Mouse (Mus musculus) liver, embryonic 15.5 days (tissue): ENCODE measurements around the gene Rgs12. TPM values are rescaled to one million over a fixed set of nuclear protein-coding genes. Genes with fewer than 3 reads are reported as not detected.

ENCODE experiments used
- ATAC-seq: fragments of 200-750 bp; cut with Nextera tagmentation; 2 replicates; pipeline ENCODE4 v1.8.0; 2017; ENCODE audit warnings: moderate number of reproducible peaks, mild to moderate bottlenecking, moderate library complexity; ENCODE audit not compliant: insufficient read depth
- H3K27ac ChIP-seq: fragments of 300-500 bp; sonication (generic); replicated peaks from 2 replicates; pipeline ENCODE4 v1.5.1; 2015; ENCODE audit warnings: mild to moderate bottlenecking, inconsistent platforms
- H3K27me3 ChIP-seq: fragments of 300-500 bp; sonication (generic); 2 replicates; pipeline ENCODE4 v1.6.1; 2015; ENCODE audit warnings: mild to moderate bottlenecking, inconsistent platforms
- H3K36me3 ChIP-seq: fragments of 300-500 bp; sonication (generic); replicated peaks from 2 replicates; pipeline ENCODE4 v1.6.1; 2015; ENCODE audit warnings: moderate library complexity, mild to moderate bottlenecking, inconsistent platforms
- H3K4me1 ChIP-seq: fragments of 300-500 bp; sonication (generic); replicated peaks from 2 replicates; pipeline ENCODE4 v1.6.1; 2015; ENCODE audit warnings: inconsistent platforms
- H3K4me2 ChIP-seq: fragments of 300-500 bp; sonication (generic); 2 replicates; pipeline ENCODE4 v1.6.1; 2015; ENCODE audit warnings: moderate library complexity, mild to moderate bottlenecking, inconsistent platforms
- H3K4me3 ChIP-seq: fragments of 300-500 bp; sonication (generic); replicated peaks from 2 replicates; pipeline ENCODE4 v1.5.1; 2015; ENCODE audit warnings: mild to moderate bottlenecking, inconsistent platforms
- H3K9ac ChIP-seq: fragments of 300-500 bp; sonication (generic); 2 replicates; pipeline ENCODE4 v1.6.1; 2015; ENCODE audit warnings: moderate library complexity, mild to moderate bottlenecking, inconsistent platforms
- H3K9me3 ChIP-seq: fragments of 300-500 bp; sonication (generic); replicated peaks from 2 replicates; pipeline ENCODE4 v1.6.1; 2016; ENCODE audit warnings: inconsistent platforms
- WGBS: fragments of 180-500 bp; shearing (Covaris S2); methylation state at CpG from one replicate; pipeline ENCODE4 v1.1.7; 2015; ENCODE audit warnings: mixed read lengths; ENCODE audit not compliant: insufficient replicate concordance; 5-methylcytosine and 5-hydroxymethylcytosine counted together
- polyA plus RNA-seq: library from polyadenylated mRNA; unstranded; fragments of >200 nt; fragmentation: Nextera tagmentation; extraction: Ambion mirVana; gene quantifications from 2 replicates; pipeline ENCODE4 v1.2.1, GENCODE M21; 2015

Gene Rgs12
- polyA plus RNA-seq, 1 experiment from 2014 or later: 17.0 TPM

DNA sequence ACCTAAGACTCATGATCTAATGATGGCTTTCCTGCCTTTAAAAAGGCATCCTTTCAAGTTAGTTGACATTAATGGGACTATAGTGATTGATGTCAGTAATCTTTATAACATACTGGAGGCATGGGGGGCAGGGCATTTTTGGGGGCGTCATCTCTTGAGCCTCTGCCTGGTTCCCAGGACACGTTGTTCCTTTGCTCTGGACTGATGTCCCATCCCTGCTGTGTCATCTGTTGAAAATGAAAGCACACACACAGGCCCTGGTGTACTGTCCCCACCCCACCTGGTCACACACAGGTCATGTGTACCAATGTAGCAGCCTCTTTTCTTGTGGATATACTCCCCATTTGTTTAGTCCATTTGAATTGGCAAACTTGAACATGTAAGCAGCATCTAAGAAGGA is 57.4 kb downstream of the Rgs12 start:
- Histone ChIP-seq H3K9ac (no peak overlapping the region), H3K9me3 (no peaks in the 10 kb centered on the region), H3K27ac (no peak overlapping the region), H3K36me3 (peaks cover 32% of the 10 kb centered on the region), H3K27me3 (no peaks in the 10 kb centered on the region), H3K4me3 (no peak overlapping the region), H3K4me2 (no peak overlapping the region), H3K4me1 (peaks cover 39% of the 10 kb centered on the region)
- ATAC-seq: no peak
- WGBS: 77% methylated on average over 2 of the region's 2 CpGs

DNA sequence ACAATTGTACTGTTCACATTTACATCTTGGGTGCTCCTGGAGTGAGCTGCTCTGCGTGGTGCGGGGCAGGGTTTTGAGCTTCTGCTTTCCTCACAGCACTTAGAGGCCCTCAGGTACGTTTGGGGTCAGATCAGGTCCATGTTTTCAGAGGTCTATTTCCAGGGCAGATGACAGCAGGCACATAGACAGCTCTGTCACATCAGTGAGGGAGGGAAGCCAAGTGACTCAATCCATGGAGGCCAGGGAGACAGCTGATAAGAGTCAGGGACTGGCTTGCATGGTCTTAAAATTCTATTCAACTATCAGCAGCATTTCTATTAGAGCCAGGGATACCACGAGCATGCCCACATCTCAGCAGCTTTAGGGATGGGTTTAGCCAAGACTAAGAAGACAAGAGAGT is 59.9 kb downstream of the Rgs12 start:
- Histone ChIP-seq H3K27ac (no peak overlapping the region), H3K36me3 (peaks cover 41% of the 10 kb centered on the region), H3K4me1 (peaks cover 36% of the 10 kb centered on the region), H3K27me3 (no peaks in the 10 kb centered on the region), H3K4me2 (no peak overlapping the region), H3K9ac (no peak overlapping the region), H3K9me3 (no peaks in the 10 kb centered on the region), H3K4me3 (no peak overlapping the region)
- 71% methylated on average over 4 of the region's 4 CpGs for WGBS
- ATAC-seq: no peak

DNA sequence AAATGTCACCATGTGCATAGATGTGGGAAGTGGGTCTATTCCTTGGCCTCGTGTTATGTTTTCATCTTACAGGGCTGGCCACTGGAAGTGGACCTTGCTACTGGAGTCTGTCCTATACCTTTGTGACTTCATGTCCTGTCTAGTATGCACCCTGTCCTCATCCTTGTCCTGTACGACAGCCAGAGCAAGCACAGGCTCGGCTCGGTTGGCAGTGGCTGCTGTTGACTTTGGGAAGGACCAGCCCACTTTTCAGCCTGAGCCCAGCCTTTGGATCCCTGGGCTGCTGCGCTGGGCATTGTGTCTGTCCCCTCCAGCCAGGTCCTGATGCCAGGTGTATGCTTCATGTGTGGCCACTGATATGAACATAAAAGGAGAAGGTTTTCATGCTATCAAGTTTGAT is 61.4 kb downstream of the Rgs12 start:
- H3K36me3 ChIP-seq: peaks cover 35% of the 10 kb centered on the region
- H3K4me3 ChIP-seq: no peak overlapping the region
- no peaks in the 10 kb centered on the region for H3K9me3 ChIP-seq
- no peaks in the 10 kb centered on the region for H3K27me3 ChIP-seq
- no peak overlapping the region for H3K9ac ChIP-seq
- WGBS: 75% methylated on average over 5 of the region's 5 CpGs
- H3K27ac ChIP-seq: no peak overlapping the region
- H3K4me2 ChIP-seq: no peak overlapping the region
- peak; percentile 65 for ATAC-seq
- H3K4me1 ChIP-seq: peaks cover 21% of the 10 kb centered on the region

DNA sequence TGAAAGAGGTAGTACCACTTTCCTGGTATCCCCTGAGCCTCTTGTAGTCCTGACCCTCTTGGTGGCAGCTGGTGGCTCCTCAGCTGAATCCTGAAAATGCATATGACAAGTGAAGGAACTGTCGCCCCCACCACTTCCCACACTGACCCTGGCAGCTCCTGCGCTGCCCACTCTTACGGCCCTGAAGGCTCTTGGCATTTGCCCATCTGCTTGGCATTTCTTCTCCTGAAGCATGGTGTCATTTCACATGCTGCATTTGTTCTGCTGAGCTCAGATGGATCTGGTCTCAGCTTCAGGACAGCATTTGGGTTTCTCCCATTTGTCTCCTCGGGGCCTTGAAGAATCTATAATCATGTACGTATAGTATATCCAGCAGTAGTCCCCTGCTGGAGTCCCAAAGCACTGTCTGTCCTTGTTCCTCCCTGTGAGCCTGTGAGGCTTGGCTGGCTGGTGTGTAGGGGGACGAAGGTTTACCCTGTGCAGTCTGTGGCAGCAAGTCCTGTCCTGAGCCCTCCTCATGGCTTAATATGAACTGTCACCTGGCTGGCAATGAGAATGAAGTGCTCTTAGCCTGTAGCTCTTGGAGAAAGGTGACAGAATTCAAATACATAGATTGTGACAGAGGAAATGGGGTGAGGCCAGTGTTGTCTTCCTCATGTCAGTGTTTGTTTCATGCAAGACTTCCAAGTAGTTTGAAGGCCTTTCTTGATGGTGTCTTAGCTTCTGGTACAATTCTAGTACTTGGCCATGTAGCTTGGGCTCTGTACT is 62.1 kb downstream of the Rgs12 start:
- Histone ChIP-seq H3K36me3 (peaks cover 35% of the 10 kb centered on the region), H3K4me1 (peaks cover 15% of the 10 kb centered on the region; the same call in 1 of the 2 replicates), H3K27ac (no peak overlapping the region), H3K4me2 (no peak overlapping the region), H3K27me3 (no peaks in the 10 kb centered on the region), H3K9me3 (no peaks in the 10 kb centered on the region), H3K9ac (no peak overlapping the region), H3K4me3 (no peak overlapping the region)
- no peak for ATAC-seq
- whole genome bisulfite sequencing: 86% methylated on average over 6 of the region's 6 CpGs

DNA sequence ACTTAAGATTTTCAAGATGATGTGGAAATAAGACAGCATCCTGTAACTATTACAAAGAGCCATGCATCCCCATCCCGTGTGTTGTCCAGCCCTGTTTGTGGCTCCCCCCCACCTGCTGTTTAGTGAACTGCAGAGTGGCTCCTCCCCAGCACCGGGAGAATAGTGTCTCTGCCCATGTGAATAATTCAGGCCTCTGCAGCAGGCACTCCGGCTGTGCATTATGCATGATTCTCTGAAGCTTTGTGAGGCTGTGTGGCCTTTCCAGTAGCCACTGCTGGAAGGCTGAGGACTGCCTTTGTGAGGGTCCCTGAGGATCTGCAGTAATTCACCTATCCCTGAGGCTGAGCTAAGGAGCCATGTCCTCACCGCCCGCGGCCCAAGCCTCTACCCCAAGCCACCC is 64.8 kb downstream of the Rgs12 start:
- ATAC-seq: no peak
- no peak overlapping the region for H3K9ac ChIP-seq
- 81% methylated on average over 6 of the region's 6 CpGs for WGBS
- no peak overlapping the region for H3K4me2 ChIP-seq
- H3K9me3 ChIP-seq: no peaks in the 10 kb centered on the region
- H3K4me3 ChIP-seq: no peak overlapping the region
- H3K27me3 ChIP-seq: no peaks in the 10 kb centered on the region
- H3K27ac ChIP-seq: no peak overlapping the region
- peaks cover 37% of the 10 kb centered on the region for H3K36me3 ChIP-seq
- peaks cover 15% of the 10 kb centered on the region; the same call in 1 of the 2 replicates for H3K4me1 ChIP-seq

DNA sequence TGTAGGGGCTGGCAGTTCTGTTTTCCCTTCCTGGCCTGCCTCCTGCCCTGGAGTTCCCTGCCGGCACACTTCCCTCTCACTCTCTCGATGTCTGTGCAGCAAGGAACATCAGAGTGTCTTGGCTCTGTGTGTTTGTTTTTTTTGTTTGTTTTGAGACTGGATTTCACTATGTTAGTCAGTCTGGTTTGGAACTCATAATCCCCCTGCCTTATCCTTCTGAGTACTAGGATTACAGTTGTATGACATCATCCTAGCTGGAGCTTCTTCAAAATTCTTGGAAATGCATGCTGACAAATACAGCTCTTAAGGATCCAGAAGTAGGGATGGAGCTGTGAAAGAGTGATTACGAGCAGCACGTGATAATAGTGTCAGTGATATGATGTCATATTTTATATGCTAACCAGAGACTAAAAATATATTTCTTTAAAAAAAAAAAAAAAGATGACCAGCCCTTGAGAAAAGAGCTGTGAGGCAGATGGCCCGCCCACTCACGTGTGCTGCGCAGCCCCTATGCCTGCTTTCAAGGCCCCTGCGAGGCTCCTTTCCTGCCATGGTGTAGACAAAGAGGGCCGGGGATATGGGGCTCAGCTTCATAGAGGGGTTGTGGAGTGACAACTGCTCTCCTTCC is 70.5 kb downstream of the Rgs12 start:
- no peak for ATAC-seq
- Histone ChIP-seq H3K36me3 (peaks cover 69% of the 10 kb centered on the region), H3K27ac (no peak overlapping the region), H3K4me3 (no peak overlapping the region), H3K9me3 (no peaks in the 10 kb centered on the region), H3K4me1 (no peaks in the 10 kb centered on the region), H3K4me2 (no peak overlapping the region), H3K27me3 (no peaks in the 10 kb centered on the region), H3K9ac (no peak overlapping the region)
- 75% methylated on average over 9 of the region's 9 CpGs for WGBS

DNA sequence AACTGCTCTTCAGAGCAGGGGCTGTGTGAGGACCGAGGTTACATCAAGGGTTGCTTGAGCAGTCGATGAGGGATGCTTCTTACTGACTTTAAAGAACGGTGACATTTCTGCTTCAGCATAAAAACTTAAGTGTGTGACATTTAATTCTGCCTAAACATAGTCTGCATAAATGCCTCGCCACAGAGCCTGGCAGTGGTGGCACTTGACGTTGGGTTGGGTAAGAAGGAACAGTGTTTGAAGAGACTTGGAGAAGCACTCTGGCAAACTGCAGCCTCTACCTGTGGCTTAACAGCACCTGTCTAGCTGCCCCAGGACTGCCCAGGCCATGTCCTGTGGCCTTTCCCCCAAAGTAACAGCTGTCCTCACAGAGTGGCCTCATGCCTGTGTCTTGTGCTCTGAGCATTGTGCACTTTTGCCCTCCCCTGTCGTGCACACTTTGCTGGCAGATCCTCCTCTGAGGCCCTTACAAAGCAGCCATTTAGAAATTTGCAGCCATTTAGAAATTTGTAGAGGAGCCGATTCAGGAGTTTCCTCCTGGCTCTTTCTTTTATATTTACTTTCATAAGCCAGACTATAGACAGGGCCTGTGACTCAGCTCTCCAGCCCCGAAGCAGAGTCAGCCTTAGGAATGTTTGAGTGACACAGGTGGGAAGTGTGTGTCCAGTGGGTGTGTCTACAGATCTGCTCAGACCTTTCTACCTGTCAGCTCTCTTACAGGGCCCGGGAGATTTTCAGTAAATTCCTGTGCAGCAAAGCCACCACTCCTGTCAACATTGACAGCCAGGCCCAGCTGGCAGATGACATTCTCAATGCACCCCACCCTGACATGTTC is 71.4 kb downstream of the Rgs12 start:
- Histone ChIP-seq H3K4me1 (no peaks in the 10 kb centered on the region), H3K36me3 (peaks cover 75% of the 10 kb centered on the region), H3K9ac (no peak overlapping the region), H3K4me2 (no peak overlapping the region), H3K27me3 (no peaks in the 10 kb centered on the region), H3K27ac (no peak overlapping the region), H3K4me3 (no peak overlapping the region), H3K9me3 (no peaks in the 10 kb centered on the region)
- ATAC-seq: no peak
- WGBS: 79% methylated on average over 9 of the region's 9 CpGs

DNA sequence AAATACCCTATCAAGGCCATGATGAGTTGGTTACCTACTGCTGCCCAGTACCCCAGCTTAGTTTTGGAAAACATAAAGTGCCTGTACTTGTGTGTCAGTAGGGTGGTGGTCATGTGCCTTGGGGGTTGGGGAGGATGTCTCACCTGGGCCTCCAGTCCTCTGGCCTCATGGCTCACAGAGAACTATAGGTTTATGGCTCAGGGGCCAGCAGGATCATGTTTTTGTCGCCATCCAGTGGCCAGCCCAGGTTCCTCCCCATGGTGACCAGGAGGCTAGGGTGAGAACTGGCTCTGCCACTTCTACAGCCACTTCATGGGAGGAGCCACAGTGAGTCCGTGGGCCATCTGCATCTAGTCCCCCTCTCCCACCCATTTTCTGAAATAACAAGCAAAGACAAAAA is 75.7 kb downstream of the Rgs12 start:
- no peaks in the 10 kb centered on the region for H3K27me3 ChIP-seq
- H3K4me3 ChIP-seq: no peak overlapping the region
- no peak overlapping the region for H3K27ac ChIP-seq
- no peak overlapping the region for H3K9ac ChIP-seq
- H3K9me3 ChIP-seq: no peaks in the 10 kb centered on the region
- H3K36me3 ChIP-seq: peaks cover 99% of the 10 kb centered on the region
- peaks cover 7% of the 10 kb centered on the region for H3K4me1 ChIP-seq
- ATAC-seq: 0 out of 2 replicates have a peak, but pooled peaks have one; percentile 32
- no peak overlapping the region for H3K4me2 ChIP-seq
- 16% methylated on average over 2 of the region's 2 CpGs for WGBS

DNA sequence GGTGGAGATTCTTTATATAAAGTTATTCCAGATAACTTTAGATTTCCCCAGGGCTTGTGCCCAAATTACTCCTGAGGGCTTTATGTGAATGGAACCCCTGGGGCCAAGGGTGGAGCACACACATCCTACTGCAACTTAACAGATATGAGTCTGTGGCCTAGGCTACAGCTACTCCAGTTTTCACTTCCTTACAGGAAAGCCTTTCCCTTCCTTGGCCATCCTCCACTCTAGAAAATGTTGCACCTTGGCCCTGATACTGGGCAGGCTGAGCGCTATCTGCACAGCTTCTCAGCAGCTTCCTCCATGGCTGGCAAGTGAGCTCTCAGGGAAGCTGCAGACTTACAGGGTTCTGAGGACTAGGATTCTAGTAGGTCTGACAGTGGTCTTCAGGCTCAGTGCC is 80.1 kb downstream of the Rgs12 start:
- Histone ChIP-seq H3K4me2 (no peak overlapping the region), H3K9me3 (no peaks in the 10 kb centered on the region), H3K4me1 (peaks cover 30% of the 10 kb centered on the region), H3K27me3 (no peaks in the 10 kb centered on the region), H3K27ac (no peak overlapping the region), H3K36me3 (peaks cover 90% of the 10 kb centered on the region), H3K4me3 (no peak overlapping the region), H3K9ac (no peak overlapping the region)
- 82% methylated on average over 1 of the region's 1 CpGs for WGBS
- ATAC-seq: no peak

DNA sequence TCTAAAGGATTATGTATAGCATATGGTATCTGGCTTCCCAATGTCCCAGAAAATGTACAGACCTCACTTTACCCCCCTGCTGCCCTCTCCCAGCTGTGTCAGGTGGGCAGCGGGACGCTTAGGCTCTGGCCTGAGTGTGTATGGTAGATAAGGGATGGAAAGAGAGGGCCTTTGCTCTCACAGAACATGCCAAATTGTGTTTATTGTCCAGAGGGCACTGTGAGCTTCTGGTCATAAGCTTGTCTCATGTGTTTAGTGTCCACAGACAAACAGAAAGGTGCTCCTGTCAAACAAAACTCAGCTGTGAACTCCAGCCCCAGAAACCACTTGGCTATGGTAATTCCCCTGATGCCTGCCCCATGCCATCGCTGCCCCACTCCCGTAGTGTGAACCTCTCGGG is 80.5 kb downstream of the Rgs12 start:
- Histone ChIP-seq H3K27me3 (no peaks in the 10 kb centered on the region), H3K4me2 (no peak overlapping the region), H3K9me3 (no peaks in the 10 kb centered on the region), H3K4me3 (no peak overlapping the region), H3K27ac (no peak overlapping the region), H3K4me1 (peaks cover 35% of the 10 kb centered on the region), H3K9ac (no peak overlapping the region), H3K36me3 (peaks cover 85% of the 10 kb centered on the region)
- ATAC-seq: peak; percentile 33; the same call in 1 of the 2 replicates
- 76% methylated on average over 5 of the region's 5 CpGs for whole genome bisulfite sequencing

DNA sequence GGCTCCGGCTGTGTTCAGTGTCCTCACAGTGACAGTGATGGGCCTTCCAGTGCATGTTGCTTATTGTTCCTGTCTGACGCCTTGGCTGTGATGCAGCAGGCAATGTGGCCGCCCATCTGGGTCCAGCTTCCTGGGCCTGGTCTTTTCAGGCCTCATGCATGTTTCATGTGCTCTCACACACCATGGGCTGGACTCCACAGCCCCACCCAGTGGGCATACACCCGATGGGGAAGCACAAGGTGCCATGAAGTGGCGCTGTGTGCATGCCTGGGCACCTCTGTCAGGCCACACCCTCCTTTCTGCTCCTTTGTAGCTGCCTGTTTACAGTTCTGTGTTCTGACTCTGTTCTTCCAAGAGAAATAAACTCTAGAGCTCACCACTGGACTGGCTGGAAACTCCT is 83.8 kb downstream of the Rgs12 start:
- H3K36me3 ChIP-seq: peaks cover 53% of the 10 kb centered on the region
- no peak for ATAC-seq

More for the DNA sequence above, 83.8 kb downstream of the Rgs12 start:
- Histone ChIP-seq H3K4me1 (peaks cover 49% of the 10 kb centered on the region), H3K4me3 (no peak overlapping the region), H3K9ac (no peak overlapping the region), H3K27me3 (no peaks in the 10 kb centered on the region), H3K27ac (no peak overlapping the region), H3K9me3 (no peaks in the 10 kb centered on the region), H3K4me2 (no peak overlapping the region)
- WGBS: 57% methylated on average over 5 of the region's 5 CpGs
